Mouse (Mus musculus) C2C12 (cell line): ENCODE data around the gene Pcdh9. TPM values are rescaled to one million over a fixed set of nuclear protein-coding genes. Genes with fewer than 3 reads are reported as not detected.

Experiments
- H3K27me3 ChIP-seq: one replicate; pipeline ENCODE4 v1.6.1; 2011; ENCODE audit not compliant: control insufficient read depth, insufficient read depth, insufficient read length
- H3K36me3 ChIP-seq: one replicate; pipeline ENCODE4 v1.6.1; 2011; ENCODE audit not compliant: control insufficient read depth, insufficient read depth
- H3K4me3 ChIP-seq: one replicate; pipeline ENCODE4 v1.5.1; 2011; ENCODE audit warnings: mild to moderate bottlenecking, control low read depth; ENCODE audit not compliant: poor library complexity, insufficient read depth, severe bottlenecking
- H3K79me2 ChIP-seq: one replicate; pipeline ENCODE4 v1.6.1; 2011; ENCODE audit not compliant: control insufficient read depth, insufficient read depth
- H3K79me3 ChIP-seq: one replicate; pipeline ENCODE4 v1.6.1; 2011; ENCODE audit warnings: low read depth, control low read depth
- H3ac ChIP-seq: one replicate; pipeline ENCODE3; 2011; ENCODE audit warnings: low read depth; ENCODE audit not compliant: control insufficient read depth, insufficient read length
- CEBPB ChIP-seq: IDR thresholded peaks from one replicate; pipeline ENCODE4 v1.6.1; 2011; ENCODE audit warnings: low read depth, mild to moderate bottlenecking, control low read depth, moderate library complexity
- CTCF ChIP-seq: IDR thresholded peaks from one replicate; pipeline ENCODE4 v1.5.1; 2011; ENCODE audit not compliant: control insufficient read depth, insufficient read depth, insufficient read length
- FOSL1 ChIP-seq: IDR thresholded peaks from one replicate; pipeline ENCODE4 v1.8.0; 2011; ENCODE audit warnings: mild to moderate bottlenecking, low read length; ENCODE audit not compliant: poor library complexity, insufficient read depth, severe bottlenecking
- MAX ChIP-seq: IDR thresholded peaks from one replicate; pipeline ENCODE4 v1.6.1; 2011; ENCODE audit warnings: mild to moderate bottlenecking, control low read depth
- MYOD1 ChIP-seq: IDR thresholded peaks from one replicate; pipeline ENCODE4 v1.6.1; 2011; ENCODE audit warnings: low read depth; ENCODE audit not compliant: control insufficient read depth, insufficient read length
- MYOG ChIP-seq: IDR thresholded peaks from one replicate; pipeline ENCODE4 v1.6.1; 2011; ENCODE audit not compliant: control insufficient read depth, insufficient read length; ENCODE audit errors: extremely low read depth
- USF1 ChIP-seq: IDR thresholded peaks from one replicate; pipeline ENCODE4 v1.6.1; 2011; ENCODE audit warnings: low read depth, mild to moderate bottlenecking, control low read depth, moderate library complexity
- polyA plus RNA-seq: library from polyadenylated mRNA; unstranded; fragments of >200 nt; fragmentation: generic; extraction: Trizol; gene quantifications from one replicate; pipeline ENCODE4 v1.2.1, GENCODE M21; 2012; ENCODE audit warnings: missing spikeins

Gene Pcdh9
- polyA plus RNA-seq, 1 experiment, result not detected

DNA sequence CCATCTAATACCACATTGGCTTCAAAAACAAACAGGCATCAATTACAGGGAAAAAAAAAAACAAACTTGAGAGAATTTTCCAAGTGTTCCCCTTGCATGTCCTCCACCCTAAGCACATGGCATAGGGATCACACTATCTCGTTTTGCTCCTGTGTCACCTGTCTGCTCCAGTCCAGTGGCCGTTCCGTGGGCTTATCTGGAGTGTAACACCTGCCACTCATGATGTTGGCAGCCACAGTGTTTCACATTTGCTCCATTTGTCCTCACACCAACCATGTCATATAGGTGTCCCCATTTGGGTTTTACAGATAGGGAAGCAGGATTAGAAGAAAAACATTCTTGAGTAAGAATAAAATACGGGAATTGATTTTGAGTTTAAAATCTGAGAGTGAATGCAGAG, 514.3 kb downstream of the Pcdh9 start:
- no peaks in the 10 kb centered on the region for H3K79me2 ChIP-seq
- TF ChIP-seq CEBPB (no peak), MYOG (no peak), USF1 (no peak), MAX (no peak), FOSL1 (no peak), MYOD1 (no peak), CTCF (no peak)
- H3K27me3 ChIP-seq, result no peaks in the 10 kb centered on the region
- no peak overlapping the region for H3ac ChIP-seq
- no peaks in the 10 kb centered on the region for H3K36me3 ChIP-seq
- no peak overlapping the region for H3K4me3 ChIP-seq
- H3K79me3 ChIP-seq, result no peaks in the 10 kb centered on the region

- Histone ChIP-seq H3K79me3 (no peaks in the 10 kb centered on the region), H3K36me3 (no peaks in the 10 kb centered on the region), H3K27me3 (no peaks in the 10 kb centered on the region), H3K4me3 (no peak overlapping the region), H3K79me2 (no peaks in the 10 kb centered on the region), H3ac (no peak overlapping the region)
- no peak for TF ChIP-seq CTCF
Measured at GRCm38 (mm10) chr14:93374181-93374580, 516.3 kb downstream of the Pcdh9 start.

GRCm38 (mm10) chr14:93354150-93354549, 536.3 kb downstream of the Pcdh9 start:
- H3ac ChIP-seq, result no peak overlapping the region
- TF ChIP-seq MYOD1, result no peak
- TF ChIP-seq MAX, result no peak
- TF ChIP-seq MYOG, result no peak
- no peak for TF ChIP-seq FOSL1
- no peak for TF ChIP-seq CTCF
- H3K79me3 ChIP-seq, result no peaks in the 10 kb centered on the region
- no peaks in the 10 kb centered on the region for H3K36me3 ChIP-seq
- no peaks in the 10 kb centered on the region for H3K79me2 ChIP-seq
- H3K27me3 ChIP-seq, result no peaks in the 10 kb centered on the region
- no peak overlapping the region for H3K4me3 ChIP-seq

GRCm38 (mm10) chr14:93350906-93351305, 539.6 kb downstream of the Pcdh9 start:
- no peak for TF ChIP-seq CEBPB
- no peak for TF ChIP-seq FOSL1
- no peak for TF ChIP-seq MYOG
- no peak for TF ChIP-seq USF1
- TF ChIP-seq MAX, result no peak
- TF ChIP-seq MYOD1, result no peak
- TF ChIP-seq CTCF, result no peak
- H3K36me3 ChIP-seq, result no peaks in the 10 kb centered on the region

GRCm38 (mm10) chr14:93349166-93349565, 541.3 kb downstream of the Pcdh9 start:
- Histone ChIP-seq H3K36me3 (no peaks in the 10 kb centered on the region), H3K79me3 (no peaks in the 10 kb centered on the region), H3K79me2 (no peaks in the 10 kb centered on the region), H3K27me3 (no peaks in the 10 kb centered on the region), H3K4me3 (no peak overlapping the region), H3ac (no peak overlapping the region)
- TF ChIP-seq FOSL1 (no peak), CTCF (no peak), USF1 (no peak), CEBPB (no peak)

More at GRCm38 (mm10) chr14:93350906-93351305, 539.6 kb downstream of the Pcdh9 start:
- no peak overlapping the region for H3K4me3 ChIP-seq
- no peak overlapping the region for H3ac ChIP-seq
- H3K27me3 ChIP-seq, result no peaks in the 10 kb centered on the region
- H3K79me3 ChIP-seq, result no peaks in the 10 kb centered on the region
- H3K79me2 ChIP-seq, result no peaks in the 10 kb centered on the region

- H3K79me3 ChIP-seq, result no peaks in the 10 kb centered on the region
- no peaks in the 10 kb centered on the region for H3K36me3 ChIP-seq
- H3K27me3 ChIP-seq, result no peaks in the 10 kb centered on the region
- H3K4me3 ChIP-seq, result no peak overlapping the region
- H3ac ChIP-seq, result no peak overlapping the region
- no peaks in the 10 kb centered on the region for H3K79me2 ChIP-seq
- TF ChIP-seq MAX, result no peak
- no peak for TF ChIP-seq MYOD1
- TF ChIP-seq CTCF, result no peak
- TF ChIP-seq USF1, result no peak
- TF ChIP-seq MYOG, result no peak
- no peak for TF ChIP-seq FOSL1
- TF ChIP-seq CEBPB, result no peak
Measured at GRCm38 (mm10) chr14:93347031-93347430, 543.4 kb downstream of the Pcdh9 start.
